Mouse (Mus musculus) naive thymus-derived CD4-positive, alpha-beta T cell, adult 2 months (primary cell): Measurements from ENCODE around the gene Atg9b.
A peak's percentile ranks its signal among the peaks of the same experiment; 100 is the strongest.

Experiments used
- DNase-seq: peaks from one replicate; pipeline ENCODE4 v3.0.0-alpha.2; 2011; ENCODE audit warnings: low read depth

Gene Atg9b

GRCm38 (mm10) chr5:24350531-24351250 lies 41.3 kb downstream of the Atg9b start:
- DNase-seq, result peak; percentile 25

GRCm38 (mm10) chr5:24350073-24350472 lies 41.9 kb downstream of the Atg9b start:
- peak; percentile 8 for DNase-seq

- DNase-seq, result no peak
Observed at GRCm38 (mm10) chr5:24348546-24348945, 43.4 kb downstream of the Atg9b start.

GRCm38 (mm10) chr5:24348128-24348527 lies 43.8 kb downstream of the Atg9b start:
- peak; percentile 93 for DNase-seq

- no peak for DNase-seq
Observed at GRCm38 (mm10) chr5:24347186-24347875, 44.6 kb downstream of the Atg9b start.

GRCm38 (mm10) chr5:24346313-24346712 lies 45.6 kb downstream of the Atg9b start:
- DNase-seq, result peak; percentile 8

- DNase-seq, result peak; percentile 82
Observed at GRCm38 (mm10) chr5:24344477-24345051, 47.4 kb downstream of the Atg9b start.

GRCm38 (mm10) chr5:24343977-24344436 lies 47.9 kb downstream of the Atg9b start:
- DNase-seq, result no peak

- no peak for DNase-seq
Observed at GRCm38 (mm10) chr5:24343379-24343778, 48.6 kb downstream of the Atg9b start.

- DNase-seq, result no peak
Observed at GRCm38 (mm10) chr5:24342966-24343365, 49.0 kb downstream of the Atg9b start.

- DNase-seq, result no peak
Observed at GRCm38 (mm10) chr5:24342205-24342963, 49.6 kb downstream of the Atg9b start.

- no peak for DNase-seq
Observed at GRCm38 (mm10) chr5:24337821-24338220, 54.1 kb downstream of the Atg9b start.

- no peak for DNase-seq
Observed at GRCm38 (mm10) chr5:24337366-24337765, 54.6 kb downstream of the Atg9b start.

GRCm38 (mm10) chr5:24335888-24336511 lies 55.9 kb downstream of the Atg9b start:
- peak; percentile 59 for DNase-seq

GRCm38 (mm10) chr5:24334749-24335148 lies 57.2 kb downstream of the Atg9b start:
- DNase-seq, result no peak
